In the genomic region with DNA sequence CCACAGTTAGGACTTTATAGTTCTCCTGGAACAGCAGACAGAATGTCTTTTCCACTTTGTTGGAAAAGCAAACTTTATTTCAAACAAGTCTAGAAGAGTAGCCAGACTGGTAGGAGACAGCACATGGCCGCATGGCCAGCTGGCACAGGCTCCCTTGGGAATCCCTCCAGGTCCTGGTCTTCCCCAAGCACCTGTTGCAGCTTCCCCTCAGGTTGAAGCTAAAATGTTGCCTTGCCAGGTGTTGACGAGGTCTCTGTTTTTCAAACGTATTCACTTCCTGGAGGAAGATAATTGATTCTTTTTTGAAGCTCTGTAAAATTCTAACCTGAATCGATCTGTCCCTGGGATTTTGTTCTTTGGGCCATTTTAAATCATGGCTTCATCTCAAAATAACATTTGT, we compare ENCODE assay signal across 17 mouse cellular contexts.
"Had no signal": no experiment of that assay in that cellular context is flagged by ENCODE, and none has a peak within 500 bp of the region (broad histone marks: within the 10 kb centered on the region; RNA-seq: fewer than 3 reads in every experiment).

No protein-coding gene starts in this region.

- H3K9me3 ChIP-seq: lung, embryonic 15.5 days; midbrain, embryonic 13.5 days; midbrain, embryonic 15.5 days; neural tube, embryonic 12.5 days; stomach, embryonic 15.5 days had no signal

- H3K4me2 ChIP-seq: lung, embryonic 15.5 days; midbrain, embryonic 11.5 days; midbrain, embryonic 13.5 days; midbrain, embryonic 15.5 days; neural tube, embryonic 12.5 days; stomach, embryonic 15.5 days had no signal

- H3K4me3 ChIP-seq: lung, embryonic 15.5 days; megakaryocyte, embryonic 14.5 days; midbrain, embryonic 13.5 days; midbrain, embryonic 15.5 days; neural tube, embryonic 12.5 days; stomach, embryonic 15.5 days had no signal

- H3K27ac ChIP-seq: lung, embryonic 15.5 days; macrophage; midbrain, embryonic 13.5 days; midbrain, embryonic 15.5 days; neural tube, embryonic 12.5 days; stomach, embryonic 15.5 days; stomach, postnatal 0 days had no signal

- ATAC-seq: lung, postnatal 0 days; midbrain, embryonic 13.5 days; midbrain, embryonic 15.5 days had no signal

- H3K27me3 ChIP-seq: lung, embryonic 15.5 days; megakaryocyte, embryonic 14.5 days; midbrain, embryonic 13.5 days; midbrain, embryonic 15.5 days; neural tube, embryonic 12.5 days; stomach, embryonic 15.5 days had no signal

- H3K36me3 ChIP-seq: lung, embryonic 15.5 days; midbrain, embryonic 13.5 days; midbrain, embryonic 15.5 days; neural tube, embryonic 12.5 days; stomach, embryonic 15.5 days had no signal

- DNase-seq: lung, adult 2 months; lung, postnatal 14 days; lung, postnatal 36 days; right cerebral cortex, postnatal 14 days; thymus, adult 2 months; thymus, postnatal 25 days; thymus, postnatal 4 days had no signal

- H3K4me1 ChIP-seq: lung, embryonic 15.5 days; megakaryocyte, embryonic 14.5 days; midbrain, embryonic 13.5 days; midbrain, embryonic 15.5 days; neural tube, embryonic 12.5 days; stomach, embryonic 15.5 days had no signal

- H3K9ac ChIP-seq: lung, embryonic 15.5 days; midbrain, embryonic 13.5 days; midbrain, embryonic 15.5 days; neural tube, embryonic 12.5 days; stomach, embryonic 15.5 days had no signal
